Mouse (Mus musculus): ENCODE results near the gene Olfr1198.

- TF ChIP-seq CTCF (IDR thresholded peaks at IDR 0.05; ENCODE audit: control insufficient read depth, insufficient read depth, insufficient read length) (no peak), CEBPB (IDR thresholded peaks at IDR 0.05; ENCODE audit: low read depth) (no peak)
These were observed 9.2 kb upstream of the Olfr1198 start, which contains the start of gene Olfr1199 for GRCm38 (mm10) chr2:88760369-88760768.

All from C2C12 (cell line).